Mouse (Mus musculus) C2C12 (cell line): ENCODE results near the gene Tcp10b.
"Not testable (repeated sequence)": the region's sequence is repeated elsewhere in the genome, so short reads cannot be mapped to it uniquely, and the experiment has no call there.

Experiments used
- CEBPB ChIP-seq: IDR thresholded peaks from one replicate; pipeline ENCODE4 v1.6.1; 2011; ENCODE audit warnings: low read depth, mild to moderate bottlenecking, control low read depth, moderate library complexity
- CTCF ChIP-seq: IDR thresholded peaks from one replicate; pipeline ENCODE4 v1.5.1; 2011; ENCODE audit not compliant: control insufficient read depth, insufficient read depth, insufficient read length
- FOSL1 ChIP-seq: IDR thresholded peaks from one replicate; pipeline ENCODE4 v1.8.0; 2011; ENCODE audit warnings: mild to moderate bottlenecking, low read length; ENCODE audit not compliant: poor library complexity, insufficient read depth, severe bottlenecking
- MAX ChIP-seq: IDR thresholded peaks from one replicate; pipeline ENCODE4 v1.6.1; 2011; ENCODE audit warnings: mild to moderate bottlenecking, control low read depth
- MYOD1 ChIP-seq: IDR thresholded peaks from one replicate; pipeline ENCODE4 v1.6.1; 2011; ENCODE audit warnings: low read depth; ENCODE audit not compliant: control insufficient read depth, insufficient read length

DNA sequence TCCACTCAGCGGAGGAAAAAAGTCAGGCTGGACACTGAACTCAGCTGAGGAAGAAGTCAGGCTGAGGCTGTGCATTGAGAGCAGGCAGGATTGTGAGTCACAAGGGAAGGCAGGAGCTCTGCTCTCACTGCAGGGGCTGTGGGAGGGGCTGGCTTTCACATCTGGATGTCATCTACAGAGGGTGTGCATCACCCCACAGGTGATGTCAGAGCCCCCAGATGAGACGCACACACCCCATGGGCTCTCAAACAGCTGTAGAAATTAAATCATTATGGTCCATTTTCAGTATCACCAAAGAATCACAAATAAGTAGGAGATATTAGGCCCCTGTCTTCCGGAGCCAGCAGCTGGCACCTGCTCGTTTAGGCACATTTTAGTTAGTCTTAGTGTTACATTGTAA lies 70.8 kb downstream of the Tcp10b start, which contains the start of gene Unc93a:
- TF ChIP-seq CTCF, FOSL1, MAX, CEBPB, MYOD1: not testable (repeated sequence)
